Mouse (Mus musculus): ENCODE results near the gene Cacng8.
A peak's percentile ranks its signal among the peaks of the same experiment; 100 is the strongest.
"Not testable (repeated sequence)": the region's sequence is repeated elsewhere in the genome, so short reads cannot be mapped to it uniquely, and the experiment has no call there.

Cacng8 gene

DNA sequence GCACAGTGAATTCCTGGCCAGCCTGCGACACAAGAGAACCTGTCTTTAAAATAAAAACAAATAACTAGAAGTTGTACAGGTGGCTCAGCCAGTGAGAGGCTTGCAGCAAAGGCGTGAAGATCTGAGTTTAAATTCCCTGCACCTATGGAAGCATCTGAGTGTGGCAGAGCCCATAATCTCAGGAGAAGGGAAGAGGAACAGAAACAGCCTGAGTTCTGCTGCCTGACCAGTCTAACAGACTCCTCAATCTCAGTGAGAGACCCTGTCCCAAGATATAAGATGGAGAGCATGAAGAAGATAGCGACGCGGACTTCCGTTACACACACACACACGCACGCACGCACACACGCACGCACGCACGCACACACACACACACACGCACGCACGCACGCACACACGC lies 2.7 kb upstream of the Cacng8 start:
- DNase-seq (ENCODE audit: low spot score), result no peak

GRCm38 (mm10) chr7:3388885-3389284 lies 1.6 kb upstream of the Cacng8 start:
- no peak for DNase-seq (ENCODE audit: low spot score)

DNA sequence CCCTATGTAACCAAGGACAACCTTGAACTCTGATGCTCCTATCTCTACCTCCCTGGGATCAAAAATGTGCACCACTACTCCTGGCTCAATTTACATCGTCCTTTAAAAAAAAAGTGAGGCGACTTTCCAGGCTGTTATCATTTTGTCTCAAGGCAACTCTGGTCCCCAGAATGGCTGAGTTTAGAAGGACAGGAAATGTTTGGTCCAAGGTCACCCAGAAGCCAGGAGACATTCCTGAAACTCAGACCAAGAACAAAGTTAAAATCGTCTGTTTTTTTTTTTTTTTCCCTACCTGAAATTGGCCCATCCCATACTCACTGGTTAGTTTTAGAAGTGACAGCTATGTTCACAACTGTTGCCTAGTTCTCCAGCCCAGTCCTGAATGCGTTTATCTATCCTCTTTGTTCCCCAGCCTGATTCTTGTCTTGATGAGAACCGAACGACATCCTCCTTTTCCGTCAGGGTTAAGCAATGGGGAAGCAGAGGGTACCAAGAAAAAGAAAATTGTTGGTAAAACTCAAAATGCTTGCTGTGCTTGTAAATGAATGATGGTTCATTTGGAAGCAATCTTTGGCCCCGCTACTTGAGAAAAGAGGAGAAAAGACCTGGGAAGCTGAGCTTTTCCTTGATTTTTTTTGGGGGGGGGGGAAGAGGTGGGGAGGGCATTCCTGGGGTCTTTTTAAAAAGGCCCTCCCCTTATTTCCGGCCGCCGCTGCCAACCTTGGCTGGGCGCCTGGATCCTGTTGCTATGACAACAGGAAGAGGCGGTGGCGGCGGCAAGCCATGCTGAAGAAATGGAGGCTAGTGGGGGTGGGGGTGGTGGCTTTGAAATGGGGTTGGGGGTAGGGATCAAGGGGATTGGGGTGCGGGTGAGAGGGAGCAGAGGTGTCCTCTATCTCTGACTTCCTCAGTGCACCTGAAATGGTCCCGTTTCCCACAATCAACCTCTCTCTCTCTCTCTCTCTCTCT lies 755 bp upstream of the Cacng8 start:
- DNase-seq (ENCODE audit: low spot score), result peak; percentile 44

- no peak for DNase-seq (ENCODE audit: low spot score)
These were observed 583 bp downstream of the Cacng8 start for GRCm38 (mm10) chr7:3391081-3391451.

DNA sequence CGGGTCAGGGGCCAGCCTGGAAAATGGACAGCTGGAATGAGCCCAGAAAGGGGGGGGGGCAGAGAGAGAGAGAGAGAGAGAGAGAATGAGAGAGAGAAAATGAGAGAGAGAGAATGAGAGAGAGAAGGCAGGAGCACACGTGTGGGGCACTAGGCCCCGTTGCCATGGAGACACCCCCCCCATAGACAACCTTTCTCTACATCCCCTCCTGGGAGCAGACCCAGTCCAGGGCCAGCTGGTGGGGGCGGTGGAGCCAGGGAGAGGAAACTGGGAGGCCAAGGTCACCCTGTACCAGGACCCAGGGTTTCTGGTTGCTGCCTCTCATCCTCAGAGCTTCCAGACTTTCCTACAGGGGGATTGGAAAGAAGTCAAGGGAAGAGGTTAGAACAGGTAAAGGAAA lies 1.3 kb downstream of the Cacng8 start:
- DNase-seq (ENCODE audit: low spot score), result no peak

DNA sequence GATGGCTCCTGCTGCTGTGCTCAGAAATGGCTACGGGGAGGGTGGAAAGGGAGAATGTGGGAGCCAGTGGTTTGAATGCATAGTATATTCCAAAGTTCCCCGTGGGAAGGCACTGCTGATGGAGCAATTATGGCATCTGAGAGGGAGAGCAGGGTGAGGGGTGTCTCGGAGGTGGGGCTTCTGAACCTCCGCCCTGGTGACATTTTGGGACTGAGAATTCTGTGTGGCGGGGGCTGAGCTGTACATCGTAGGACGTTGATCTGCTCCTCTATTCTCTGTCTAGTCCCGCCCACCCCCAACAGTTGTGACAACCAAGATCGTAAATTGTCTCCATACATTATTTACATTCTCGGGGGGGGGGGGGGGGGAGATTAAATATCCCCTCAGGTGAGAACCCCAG lies 6.9 kb downstream of the Cacng8 start:
- no peak for DNase-seq (ENCODE audit: low spot score)

DNA sequence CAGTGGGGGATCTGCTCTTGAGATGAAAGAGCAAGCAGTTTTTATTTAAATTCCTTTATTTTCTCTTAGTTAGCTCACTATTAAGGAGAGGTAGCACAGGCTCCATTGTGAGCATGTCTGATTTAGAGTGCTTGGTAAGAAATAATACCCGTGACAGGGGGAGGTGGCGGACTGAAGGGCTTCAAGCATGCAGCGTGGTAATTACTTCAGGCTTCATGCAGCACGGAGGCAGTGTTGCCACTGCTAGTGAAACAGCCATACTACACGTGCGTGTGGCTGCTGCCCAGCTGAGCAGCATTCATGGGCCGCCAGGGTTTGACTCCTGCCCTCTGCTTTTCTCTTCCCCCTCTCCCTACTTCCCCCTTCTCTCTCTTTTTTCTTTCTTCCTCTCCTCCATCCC lies 7.3 kb downstream of the Cacng8 start:
- DNase-seq (ENCODE audit: low spot score), result no peak

DNA sequence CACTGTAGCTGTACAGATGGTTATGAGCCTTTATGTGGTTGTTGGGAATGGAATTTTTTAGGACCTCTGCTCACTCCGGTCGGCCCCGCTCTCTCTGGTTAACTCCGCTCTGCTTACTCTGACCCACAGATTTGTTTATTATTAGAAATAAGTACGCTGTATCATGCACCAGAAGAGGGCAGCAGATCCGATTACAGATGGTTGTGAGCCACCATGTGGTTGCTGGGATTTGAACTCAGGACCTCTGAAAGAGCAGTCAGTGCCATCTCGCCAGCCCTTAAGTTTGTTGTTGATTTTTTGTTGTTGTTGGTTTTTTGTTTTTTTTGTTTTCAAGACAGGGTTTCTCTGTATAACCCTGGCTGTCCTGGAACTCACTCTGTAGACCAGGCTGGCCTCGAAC lies 7.9 kb downstream of the Cacng8 start:
- DNase-seq (ENCODE audit: low spot score), result not testable (repeated sequence)

DNA sequence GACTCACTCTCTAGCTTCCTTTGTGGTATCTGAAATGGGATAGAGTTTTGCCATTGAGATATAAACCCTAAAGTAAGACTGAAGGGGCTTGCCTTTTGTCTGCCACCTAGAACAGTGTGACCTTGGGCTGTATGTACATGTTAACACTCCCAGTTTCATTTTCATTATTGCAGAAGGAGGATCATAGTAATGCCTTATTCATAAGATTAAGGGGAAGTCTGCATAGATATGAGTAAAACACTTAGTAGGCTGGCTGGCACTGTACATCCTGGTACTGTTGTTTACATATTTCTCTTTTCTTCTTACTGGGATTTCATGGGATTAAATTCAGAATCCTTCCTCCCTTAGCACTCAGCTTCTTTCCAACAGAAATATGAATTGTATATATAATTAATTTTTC lies 9.5 kb downstream of the Cacng8 start:
- DNase-seq (ENCODE audit: low spot score), result no peak

GRCm38 (mm10) chr7:3409729-3410520 lies 19.4 kb downstream of the Cacng8 start:
- no peak for DNase-seq (ENCODE audit: low spot score)

GRCm38 (mm10) chr7:3411160-3411941 lies 20.9 kb downstream of the Cacng8 start:
- no peak for DNase-seq (ENCODE audit: low spot score)

DNA sequence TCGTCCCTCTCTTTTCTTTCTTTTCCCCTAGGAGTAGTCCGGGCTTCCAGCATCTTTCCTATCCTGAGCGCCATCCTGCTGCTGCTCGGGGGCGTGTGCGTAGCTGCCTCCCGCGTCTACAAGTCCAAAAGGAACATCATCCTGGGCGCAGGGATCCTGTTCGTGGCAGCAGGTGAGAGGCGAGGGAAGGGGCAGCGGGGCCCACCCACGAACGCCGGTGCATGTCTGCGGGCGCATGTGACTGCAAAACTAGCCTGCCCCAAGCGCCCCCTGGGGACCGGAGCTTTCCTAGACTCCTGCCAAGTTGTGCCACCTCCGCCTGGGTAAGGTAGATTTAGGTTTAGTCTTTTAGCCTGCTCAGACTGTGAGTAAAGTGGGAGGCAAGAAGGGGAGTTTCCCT lies 21.6 kb downstream of the Cacng8 start:
- DNase-seq (ENCODE audit: low spot score), result no peak

DNA sequence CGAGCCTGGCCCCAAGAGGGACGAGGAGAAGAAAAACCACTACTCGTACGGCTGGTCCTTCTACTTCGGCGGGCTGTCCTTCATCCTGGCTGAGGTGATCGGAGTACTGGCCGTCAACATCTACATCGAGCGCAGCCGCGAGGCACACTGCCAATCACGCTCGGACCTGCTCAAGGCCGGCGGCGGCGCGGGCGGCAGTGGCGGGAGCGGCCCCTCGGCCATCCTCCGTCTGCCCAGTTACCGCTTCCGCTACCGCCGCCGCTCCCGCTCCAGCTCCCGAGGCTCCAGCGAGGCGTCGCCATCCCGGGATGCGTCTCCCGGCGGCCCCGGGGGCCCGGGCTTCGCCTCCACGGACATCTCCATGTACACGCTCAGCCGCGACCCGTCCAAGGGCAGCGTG lies 24.4 kb downstream of the Cacng8 start:
- DNase-seq (ENCODE audit: low spot score), result peak; percentile 22

- DNase-seq (ENCODE audit: low spot score), result peak; percentile 21
These were observed 24.9 kb downstream of the Cacng8 start for GRCm38 (mm10) chr7:3415378-3415777.

DNA sequence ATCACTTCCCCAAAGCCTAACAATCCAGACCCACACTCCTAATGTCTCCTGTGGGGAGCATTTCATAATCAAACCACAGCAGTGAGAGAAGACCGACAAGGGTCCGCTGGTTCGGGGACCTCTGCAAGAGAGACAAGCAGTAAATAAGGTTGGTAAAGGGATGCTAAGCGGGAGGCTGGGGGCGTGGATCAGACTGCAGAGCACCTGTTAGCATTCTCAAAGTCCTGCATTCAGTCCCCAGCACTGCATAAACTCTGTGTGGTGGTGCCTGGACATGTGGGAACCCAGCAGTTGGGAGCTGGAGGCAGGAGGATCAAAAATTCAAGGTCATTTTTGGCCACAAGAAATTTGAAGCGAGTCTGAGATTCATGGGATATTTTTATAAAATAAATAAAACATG lies 29.5 kb downstream of the Cacng8 start:
- no peak for DNase-seq (ENCODE audit: low spot score)

DNA sequence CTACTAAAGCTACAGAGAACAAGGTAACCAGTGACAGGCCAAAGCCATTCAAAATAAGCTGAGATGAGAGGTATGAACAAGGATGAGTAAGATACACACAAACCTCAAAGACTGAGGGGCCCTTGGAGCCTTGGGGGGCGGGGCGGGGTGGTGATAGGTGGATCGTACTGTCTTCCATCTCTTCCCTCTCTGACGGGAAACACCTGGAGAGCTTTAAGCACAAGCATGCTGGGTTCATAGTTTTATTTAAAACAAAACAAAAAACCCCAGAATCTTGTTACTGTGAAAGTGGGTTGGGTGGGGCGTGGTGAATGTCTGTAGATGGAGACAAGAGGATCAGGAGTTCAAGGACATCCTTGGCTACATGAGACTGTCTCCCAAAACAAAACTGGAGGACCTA lies 30.0 kb downstream of the Cacng8 start:
- DNase-seq (ENCODE audit: low spot score), result no peak

GRCm38 (mm10) chr7:3421297-3421696 lies 30.8 kb downstream of the Cacng8 start:
- DNase-seq (ENCODE audit: low spot score), result no peak

- DNase-seq (ENCODE audit: low spot score), result no peak
These were observed 31.6 kb downstream of the Cacng8 start for GRCm38 (mm10) chr7:3422051-3422450.

DNA sequence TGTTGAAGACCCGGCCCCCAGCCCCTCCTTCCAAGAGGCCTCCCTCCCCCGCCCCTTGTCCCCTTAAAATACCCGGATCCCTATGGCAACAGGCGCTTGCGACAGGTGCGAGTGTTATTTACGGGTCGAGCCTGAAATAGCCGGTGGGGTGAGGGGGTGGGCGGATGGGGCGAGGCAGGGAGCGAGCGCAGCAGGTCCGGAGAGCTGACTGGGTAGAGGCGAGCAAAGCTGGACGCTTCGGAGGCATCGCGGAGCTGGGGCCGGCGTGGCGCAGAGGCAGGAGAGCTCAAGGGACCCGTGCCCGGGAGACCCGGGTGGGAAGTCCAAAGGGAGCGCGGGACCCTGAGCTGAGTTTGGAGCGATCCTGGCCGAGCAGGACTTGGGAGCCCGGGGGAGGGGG lies 32.9 kb downstream of the Cacng8 start:
- no peak for DNase-seq (ENCODE audit: low spot score)

DNA sequence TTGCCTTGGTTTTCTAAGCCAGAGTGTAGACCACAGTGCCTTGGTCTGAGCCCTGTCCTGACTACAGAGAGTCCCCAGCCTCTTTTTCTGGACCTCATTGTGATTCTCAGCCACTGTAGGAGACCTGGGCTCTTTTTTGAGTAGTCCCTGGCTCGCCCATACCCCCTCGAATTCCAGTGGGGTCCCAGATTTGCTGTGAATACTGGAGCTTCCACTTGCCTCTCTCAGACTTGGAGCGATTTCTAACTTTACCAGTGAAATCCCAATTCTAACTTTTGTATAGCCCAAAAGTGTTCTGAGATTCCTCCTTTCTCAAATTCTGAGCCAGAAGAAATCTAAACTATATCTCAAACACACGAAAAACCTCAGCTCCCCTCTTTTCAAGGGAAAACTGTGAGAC lies 33.4 kb downstream of the Cacng8 start, which contains the start of gene Cacng6:
Cacng6 (plus strand) TSS at position 301 of the 400 bp plus-strand sequence.
- DNase-seq (ENCODE audit: low spot score), result no peak

- no peak for DNase-seq (ENCODE audit: low spot score)
These were observed 34.7 kb downstream of the Cacng8 start for GRCm38 (mm10) chr7:3425141-3425540.

GRCm38 (mm10) chr7:3430161-3430560 lies 39.7 kb downstream of the Cacng8 start:
- DNase-seq (ENCODE audit: low spot score), result no peak
